Mouse (Mus musculus) heart, adult 2 months (tissue): ENCODE measurements at regions not wholly inside any gene's neighbourhood (a gene's known extent, or its start where the extent isn't known, plus 50 kb on each side); places are given as distances from the start of the nearest gene placed in this dataset.

Experiments
- DNase-seq, 2 experiments: peaks; one replicate each; pipeline ENCODE4 v3.0.0; 2021
- H3K27ac ChIP-seq: fragments of 200-600 bp; 2 replicates; pipeline ENCODE4 v1.8.1; 2022
- H3K27me3 ChIP-seq: fragments of 200-500 bp; 2 replicates; pipeline ENCODE4 v1.6.1; 2012; ENCODE audit warnings: mild to moderate bottlenecking, low read length, inconsistent platforms, mixed read lengths; ENCODE audit not compliant: control insufficient read depth, insufficient read depth
- H3K36me3 ChIP-seq: fragments of 200-500 bp; 2 replicates; pipeline ENCODE4 v1.6.1; 2012; ENCODE audit warnings: low read length, inconsistent platforms; ENCODE audit not compliant: control insufficient read depth, insufficient read depth
- H3K4me1 ChIP-seq: fragments of 200-500 bp; 2 replicates; pipeline ENCODE4 v1.6.1; 2011; ENCODE audit warnings: low read length; ENCODE audit not compliant: control insufficient read depth, insufficient read depth
- H3K4me3 ChIP-seq: fragments of 200-600 bp; 2 replicates; pipeline ENCODE4 v1.8.1; 2022
- H3K79me2 ChIP-seq: fragments of 200-500 bp; replicated peaks from 2 replicates; pipeline ENCODE4 v1.6.1; 2012; ENCODE audit warnings: mild to moderate bottlenecking, inconsistent platforms, low read length, moderate library complexity, mixed read lengths; ENCODE audit not compliant: control insufficient read depth, insufficient read depth
- H3K9ac ChIP-seq: fragments of 200-500 bp; 2 replicates; pipeline ENCODE4 v1.6.1; 2012; ENCODE audit warnings: low read depth, mild to moderate bottlenecking, control low read depth, inconsistent platforms, low read length, mixed read lengths
- CTCF ChIP-seq: fragments of 200-600 bp; IDR thresholded peaks from 2 replicates; pipeline ENCODE4 v1.8.1; 2022; ENCODE audit warnings: antibody characterized with exemption, mild to moderate bottlenecking, moderate library complexity
- EP300 ChIP-seq: fragments of 200-500 bp; IDR thresholded peaks from 2 replicates; pipeline ENCODE4 v1.6.1; 2011; ENCODE audit warnings: low read depth, low read length, control low read depth; ENCODE audit not compliant: insufficient read depth
- POLR2A ChIP-seq: fragments of 200-500 bp; IDR thresholded peaks from 2 replicates; pipeline ENCODE4 v1.6.1; 2011; ENCODE audit warnings: mild to moderate bottlenecking, low read depth, low read length, control low read depth; ENCODE audit not compliant: insufficient read depth
- WGBS: fragments of 180-500 bp; shearing (Covaris S2); methylation state at CpG from one replicate; pipeline ENCODE4 v1.1.7; 2018; 5-methylcytosine and 5-hydroxymethylcytosine counted together
- intact Hi-C: fragments of 180-260 bp; cut with DNase I; formaldehyde crosslinking; loops from one replicate; pipeline ENCODE4 v1.15.1; 2025

DNA sequence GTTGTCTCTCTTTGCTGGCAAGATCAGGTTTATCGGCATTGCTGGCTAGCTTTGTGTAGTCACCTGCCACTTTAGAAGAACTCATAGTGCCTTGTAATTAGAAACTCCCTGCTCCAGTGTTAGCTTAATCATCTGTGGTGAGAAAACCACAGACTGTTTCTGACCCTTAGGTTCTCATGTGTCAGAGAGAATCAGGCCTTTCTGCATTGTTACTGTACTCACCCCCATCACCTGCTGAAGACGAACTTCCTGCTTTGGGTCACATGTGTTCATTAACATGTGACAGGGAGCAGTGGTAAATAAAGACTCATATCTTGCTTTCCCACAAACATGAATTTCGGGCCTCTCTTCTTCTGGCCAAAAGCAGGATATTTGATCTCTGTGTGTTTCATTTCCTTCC, 102.6 kb downstream of the Cnga2 start:
- no peaks in the 10 kb centered on the region for H3K36me3 ChIP-seq
- DNase-seq, result no peak
- intact Hi-C loops, result loop anchor here (10.0 kb wide), 1 partner anchor 109 kb away; no protein-coding TSS in a partner anchor
- H3K9ac ChIP-seq, result no peak overlapping the region
- WGBS, result 53% methylated on average over 3 of the region's 3 CpGs
- TF ChIP-seq EP300 (no peak), CTCF (no peak), POLR2A (no peak)
- H3K27me3 ChIP-seq, result no peaks in the 10 kb centered on the region
- peak overlapping the region; percentile 49; the same call in 1 of the 2 replicates for H3K27ac ChIP-seq
- no peak overlapping the region for H3K4me3 ChIP-seq
- H3K79me2 ChIP-seq, result no peaks in the 10 kb centered on the region
- no peaks in the 10 kb centered on the region for H3K4me1 ChIP-seq

DNA sequence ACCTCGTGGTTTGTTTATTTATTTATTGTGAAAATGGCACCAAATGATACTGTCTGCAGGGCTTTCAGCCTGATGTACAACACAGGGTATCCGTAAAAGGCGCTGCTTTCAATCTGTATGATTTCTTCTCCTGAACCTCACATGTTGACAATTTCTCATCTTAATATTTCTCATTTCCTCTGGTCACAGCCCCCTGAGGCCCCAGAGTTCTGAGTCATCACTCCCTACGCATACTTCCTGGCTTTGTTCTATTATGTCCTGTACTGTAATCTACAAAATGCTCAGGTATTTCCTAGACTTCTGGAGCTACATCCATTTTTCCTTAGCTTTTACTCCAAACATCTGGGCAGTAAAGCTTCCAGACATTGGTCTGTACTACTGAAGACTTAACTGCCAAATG, 103.0 kb downstream of the Cnga2 start:
- Histone ChIP-seq H3K27me3 (no peaks in the 10 kb centered on the region), H3K9ac (no peak overlapping the region), H3K4me1 (no peaks in the 10 kb centered on the region), H3K79me2 (no peaks in the 10 kb centered on the region), H3K27ac (peak overlapping the region; percentile 49), H3K4me3 (no peak overlapping the region), H3K36me3 (no peaks in the 10 kb centered on the region)
- no peak for DNase-seq
- intact Hi-C loops, result loop anchor here (10.0 kb wide), 1 partner anchor 110 kb away; no protein-coding TSS in a partner anchor
- WGBS, result 42% methylated on average over 4 of the region's 4 CpGs
- TF ChIP-seq EP300 (no peak), CTCF (no peak), POLR2A (no peak)

- H3K27me3 ChIP-seq, result no peaks in the 10 kb centered on the region
- no peaks in the 10 kb centered on the region for H3K4me1 ChIP-seq
- no peak overlapping the region for H3K4me3 ChIP-seq
- no peaks in the 10 kb centered on the region for H3K79me2 ChIP-seq
- DNase-seq, result no peak
- no peaks in the 10 kb centered on the region for H3K36me3 ChIP-seq
- H3K27ac ChIP-seq, result no peak overlapping the region
- no peak for TF ChIP-seq CTCF
- no peak for TF ChIP-seq POLR2A
- no peak for TF ChIP-seq EP300
- no peak overlapping the region for H3K9ac ChIP-seq
- intact Hi-C loops, result no loop called here
Observed at GRCm38 (mm10) chrX:72141897-72142296, 79.9 kb upstream of the Magea4 start.

GRCm38 (mm10) chrX:72169146-72169545, 52.7 kb upstream of the Magea4 start:
- TF ChIP-seq EP300 (no peak), POLR2A (no peak), CTCF (no peak)
- H3K36me3 ChIP-seq, result no peaks in the 10 kb centered on the region
- no peaks in the 10 kb centered on the region for H3K4me1 ChIP-seq
- DNase-seq, result no peak
- H3K27me3 ChIP-seq, result no peaks in the 10 kb centered on the region
- no peak overlapping the region for H3K9ac ChIP-seq
- no peaks in the 10 kb centered on the region for H3K79me2 ChIP-seq
- intact Hi-C loops, result no loop called here
- H3K4me3 ChIP-seq, result no peak overlapping the region
- no peak overlapping the region for H3K27ac ChIP-seq
